Mouse (Mus musculus) liver, embryonic 14.5 days (tissue): Measurements from ENCODE around the gene Trnau1ap.

Source experiments
- CTCF ChIP-seq: IDR thresholded peaks from 2 replicates; pipeline ENCODE4 v1.5.1; 2016; ENCODE audit warnings: antibody characterized with exemption, low read depth, control low read depth
- EP300 ChIP-seq: IDR thresholded peaks from 2 replicates; pipeline ENCODE4 v1.6.1; 2016; ENCODE audit warnings: antibody characterized with exemption, low read depth

- no peak for TF ChIP-seq EP300
- TF ChIP-seq CTCF = no peak
Observed at GRCm38 (mm10) chr4:132345843-132346212, 16.5 kb upstream of the Trnau1ap start.
